Mouse (Mus musculus) v-Abl transformed pro-B cells (cell line): ENCODE measurements around the gene Ddx51.

Experiments used
- in situ Hi-C, 2 experiments: fragments of 400-800 bp; cut with MboI; formaldehyde crosslinking; loops; one replicate each; pipeline ENCODE4 v1.15.1; 2025; ENCODE audit not compliant: unreplicated experiment in 2 of 2

Gene Ddx51

GRCm38 (mm10) chr5:110646377-110646776 lies 6.9 kb upstream of the Ddx51 start:
- in situ Hi-C loops: loop anchor here (5.0 to 25.0 kb wide), 3 partner anchors 681 to 1516 kb away; partner anchors contain the start of gene Pitpnb (in 1 of the 2)

- in situ Hi-C loops: loop anchor here (25.0 kb wide), 1 partner anchor 441 kb away; no protein-coding TSS in a partner anchor
Measured at GRCm38 (mm10) chr5:110653686-110654085, 435 bp downstream of the Ddx51 start.

DNA sequence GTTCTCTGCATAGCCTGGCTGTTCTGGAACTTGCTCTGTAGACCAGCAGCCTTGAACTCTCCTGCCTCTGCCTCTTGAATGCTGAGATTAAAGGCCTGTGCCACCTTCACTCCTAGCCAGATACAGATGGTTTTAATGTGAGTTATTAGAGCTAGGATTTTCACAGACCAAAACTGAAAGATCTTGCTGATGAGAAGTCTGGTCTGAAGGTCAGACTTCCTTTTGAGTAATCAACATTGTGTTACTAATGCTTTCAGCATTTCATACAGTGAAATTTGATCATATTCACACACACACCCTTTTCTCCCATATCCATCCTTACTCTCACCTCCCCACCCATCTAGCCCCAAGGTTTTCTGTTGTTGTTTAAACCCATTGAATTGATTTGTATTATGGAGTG lies 6.4 kb downstream of the Ddx51 start:
- in situ Hi-C loops: loop anchor here (25.0 kb wide), 1 partner anchor 447 kb away; no protein-coding TSS in a partner anchor

DNA sequence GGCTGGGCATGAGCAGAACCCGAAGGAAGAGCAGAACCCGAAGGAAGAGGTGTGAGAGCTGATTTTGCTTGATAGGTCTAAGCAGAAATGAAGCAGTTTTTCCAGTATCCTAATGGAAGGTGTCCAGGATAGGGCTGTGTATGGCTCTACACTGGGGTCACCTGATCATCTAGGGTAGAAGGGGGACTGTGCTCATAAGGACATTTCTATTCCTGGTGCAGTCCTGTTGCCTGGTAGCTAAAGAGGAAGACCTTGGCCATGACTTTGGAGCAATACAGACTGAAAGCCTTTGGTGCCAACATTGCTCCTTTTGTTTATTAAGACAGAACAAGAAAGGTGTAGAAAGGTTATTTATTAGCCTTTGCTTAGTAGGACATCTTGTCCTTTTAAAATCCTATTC lies 10.8 kb downstream of the Ddx51 start:
- in situ Hi-C loops: loop anchor here (25.0 kb wide), 1 partner anchor 452 kb away; no protein-coding TSS in a partner anchor

DNA sequence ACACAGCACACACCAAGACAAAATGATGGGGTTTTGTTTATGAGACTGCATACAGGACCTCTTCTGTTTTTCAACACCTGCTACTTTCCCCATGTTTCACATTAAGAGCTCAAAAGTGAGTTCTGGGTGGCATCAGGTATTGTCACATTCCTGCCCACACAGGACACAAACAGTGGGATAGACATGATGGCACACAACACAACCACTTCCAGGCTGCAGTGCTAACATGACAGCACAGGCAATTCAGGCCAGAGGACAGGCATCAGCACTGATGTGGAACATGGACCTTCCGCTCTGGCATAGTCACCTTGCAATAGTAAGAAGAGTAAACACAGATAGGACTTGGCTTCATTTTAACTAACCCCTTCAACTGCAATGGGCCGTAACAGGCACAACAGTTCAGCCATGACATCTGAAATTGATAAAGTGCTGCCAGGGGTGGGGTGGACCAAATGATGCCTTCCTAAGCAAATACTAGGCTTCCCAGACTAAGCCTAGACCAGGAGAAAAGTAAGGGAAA lies 11.6 kb downstream of the Ddx51 start:
- in situ Hi-C loops: loop anchor here (25.0 kb wide), 1 partner anchor 453 kb away; no protein-coding TSS in a partner anchor

GRCm38 (mm10) chr5:110665486-110666121 lies 12.4 kb downstream of the Ddx51 start:
- in situ Hi-C loops: loop anchor here (25.0 kb wide), 1 partner anchor 453 kb away; no protein-coding TSS in a partner anchor

DNA sequence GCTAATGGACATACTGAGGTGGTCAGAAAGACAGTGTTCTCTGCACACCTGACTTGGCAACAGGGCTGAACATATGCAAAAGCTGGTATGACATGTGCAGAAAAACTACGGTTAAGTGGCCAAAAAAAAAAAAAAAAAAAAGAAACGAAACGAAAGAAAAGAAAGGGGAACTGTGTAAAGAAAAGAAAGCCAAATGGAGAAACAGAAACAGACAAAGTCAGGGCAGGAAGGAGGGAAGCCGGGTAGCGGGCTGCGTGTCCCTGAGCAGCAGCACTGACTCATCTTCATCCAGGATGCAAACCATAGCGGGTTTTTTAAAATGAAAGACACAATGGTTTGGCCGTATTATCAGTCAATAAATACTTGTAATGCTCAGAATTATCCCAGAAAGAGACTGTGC lies 28.8 kb downstream of the Ddx51 start:
- in situ Hi-C loops: no loop called here

DNA sequence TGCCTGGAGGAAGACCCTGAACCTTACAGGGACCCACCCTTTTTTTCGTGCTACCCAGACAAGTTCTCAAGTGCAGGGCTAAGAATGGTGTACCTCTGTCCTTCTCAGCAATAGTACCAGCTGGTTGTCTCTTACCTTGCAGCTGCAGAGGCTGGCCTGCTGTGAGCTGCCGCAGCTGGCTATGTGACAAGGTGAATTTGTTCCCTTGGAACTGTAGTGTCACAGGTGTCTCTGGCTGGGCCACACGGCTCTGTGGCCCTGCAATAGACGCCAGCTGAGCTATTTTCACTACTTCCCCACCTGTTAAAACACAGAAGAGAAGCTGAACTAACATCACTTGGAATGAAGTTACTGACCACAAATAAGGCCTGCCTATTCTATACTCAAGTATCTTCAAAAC lies 45.4 kb downstream of the Ddx51 start:
- in situ Hi-C loops: no loop called here

GRCm38 (mm10) chr5:110704004-110704403 lies 50.8 kb downstream of the Ddx51 start:
- in situ Hi-C loops: no loop called here

GRCm38 (mm10) chr5:110709256-110709655 lies 56.0 kb downstream of the Ddx51 start:
- in situ Hi-C loops: no loop called here
